Mouse (Mus musculus) ES-Bruce4 (cell line): ENCODE results near the gene Ccdc92.

Source experiments
- CTCF ChIP-seq: IDR thresholded peaks from one replicate; pipeline ENCODE4 v1.8.1; 2011; ENCODE audit warnings: low read depth, low read length
- EP300 ChIP-seq: IDR thresholded peaks from 2 replicates; pipeline ENCODE4 v1.6.1; 2011; ENCODE audit warnings: low read depth, low read length; ENCODE audit not compliant: insufficient read depth

DNA sequence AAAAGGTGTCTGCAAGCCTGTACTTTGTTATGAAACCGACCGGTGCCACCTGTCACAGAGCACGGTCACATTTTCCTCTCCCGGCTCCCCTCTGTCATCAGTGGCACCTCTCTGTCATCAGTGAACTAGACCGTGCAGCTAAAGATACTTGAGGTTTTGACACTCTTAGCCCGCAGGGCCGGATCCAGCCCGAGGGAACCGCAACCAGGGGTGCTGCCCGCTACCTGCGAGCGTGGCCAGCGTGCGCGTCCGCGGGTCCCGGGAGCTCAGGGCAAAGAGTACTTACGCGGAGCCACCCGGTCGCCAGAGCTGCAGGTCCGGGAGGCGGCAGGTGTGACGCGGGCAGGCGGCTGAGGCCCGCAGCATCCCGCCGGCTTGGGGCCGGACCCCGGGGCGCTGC is 761 bp downstream of the Ccdc92 start:
- no peak for TF ChIP-seq CTCF
- TF ChIP-seq EP300, result no peak
